Mouse (Mus musculus): ENCODE measurements around the gene Gm20388. TPM values are rescaled to one million over a fixed set of nuclear protein-coding genes. Genes with fewer than 3 reads are reported as not detected.

Gene Gm20388
- total and polyA plus RNA-seq, 2 experiments from 2014 or later = 17.3 TPM; not detected in 1

- H3K9me3 ChIP-seq (replicated peaks; ENCODE audit: control insufficient read depth, low read length) = no peaks in the 10 kb centered on the region
- TF ChIP-seq EP300 (IDR thresholded peaks at IDR 0.05; ENCODE audit: low read depth) (no peak), CTCF (IDR thresholded peaks at IDR 0.05; ENCODE audit: low read depth) (no peak)
- H3K4me2 ChIP-seq (ENCODE audit: low read depth, low read length) = no peak overlapping the region
- H3K9ac ChIP-seq (replicated peaks; ENCODE audit: low read depth, low read length) = no peak overlapping the region
- H3K4me1 ChIP-seq (ENCODE audit: control insufficient read depth, insufficient read depth) = peaks cover 18% of the 10 kb centered on the region; the same call in 1 of the 2 replicates
- no peaks in the 10 kb centered on the region for H3K27me3 ChIP-seq (ENCODE audit: control insufficient read depth, insufficient read depth, low read length)
- 0 out of 2 replicates have a peak overlapping the region, but pooled peaks have one; percentile 32 for H3K27ac ChIP-seq (ENCODE audit: low read depth)
- WGBS = 58% methylated on average over 7 of the region's 7 CpGs
- no peak for DNase-seq (ENCODE audit: low spot score)
- no peak overlapping the region for H3K4me3 ChIP-seq (ENCODE audit: low read depth, low read length)
- H3K36me3 ChIP-seq (replicated peaks; ENCODE audit: control insufficient read depth, insufficient read depth, low read length) = no peaks in the 10 kb centered on the region
- no peak for ATAC-seq (ENCODE audit: insufficient read depth, low read depth)
These were observed 709.8 kb downstream of the Gm20388 start for GRCm38 (mm10) chr8:120620441-120620840.

- ATAC-seq (ENCODE audit: insufficient read depth, low read depth) = no peak
- DNase-seq (ENCODE audit: low spot score) = no peak
- no peak overlapping the region for H3K4me3 ChIP-seq (ENCODE audit: low read depth, low read length)
- no peaks in the 10 kb centered on the region for H3K9me3 ChIP-seq (replicated peaks; ENCODE audit: control insufficient read depth, low read length)
- no peak overlapping the region for H3K4me2 ChIP-seq (ENCODE audit: low read depth, low read length)
- no peak overlapping the region for H3K9ac ChIP-seq (replicated peaks; ENCODE audit: low read depth, low read length)
- no peak for TF ChIP-seq EP300 (IDR thresholded peaks at IDR 0.05; ENCODE audit: low read depth)
- TF ChIP-seq CTCF (IDR thresholded peaks at IDR 0.05; ENCODE audit: low read depth) = no peak
- 67% methylated on average over 14 of the region's 14 CpGs for WGBS
- H3K36me3 ChIP-seq (replicated peaks; ENCODE audit: control insufficient read depth, insufficient read depth, low read length) = no peaks in the 10 kb centered on the region
- no peak overlapping the region for H3K27ac ChIP-seq (ENCODE audit: low read depth)
- no peaks in the 10 kb centered on the region for H3K27me3 ChIP-seq (ENCODE audit: control insufficient read depth, insufficient read depth, low read length)
- H3K4me1 ChIP-seq (ENCODE audit: control insufficient read depth, insufficient read depth) = peaks cover 18% of the 10 kb centered on the region; the same call in 1 of the 2 replicates
These were observed 711.5 kb downstream of the Gm20388 start for GRCm38 (mm10) chr8:120622161-120622560.

GRCm38 (mm10) chr8:120623608-120624007 is 713.0 kb downstream of the Gm20388 start:
- no peaks in the 10 kb centered on the region for H3K27me3 ChIP-seq (ENCODE audit: control insufficient read depth, insufficient read depth, low read length)
- no peak for TF ChIP-seq CTCF (IDR thresholded peaks at IDR 0.05; ENCODE audit: low read depth)
- TF ChIP-seq EP300 (IDR thresholded peaks at IDR 0.05; ENCODE audit: low read depth) = no peak
- no peak overlapping the region for H3K4me3 ChIP-seq (ENCODE audit: low read depth, low read length)
- no peak overlapping the region for H3K4me2 ChIP-seq (ENCODE audit: low read depth, low read length)
- H3K27ac ChIP-seq (ENCODE audit: low read depth) = no peak overlapping the region
- DNase-seq (ENCODE audit: low spot score) (no peak), ATAC-seq (ENCODE audit: insufficient read depth, low read depth) (no peak)
- H3K4me1 ChIP-seq (ENCODE audit: control insufficient read depth, insufficient read depth) = peaks cover 13% of the 10 kb centered on the region; the same call in 1 of the 2 replicates
- WGBS = 39% methylated on average over 2 of the region's 2 CpGs
- H3K36me3 ChIP-seq (replicated peaks; ENCODE audit: control insufficient read depth, insufficient read depth, low read length) = no peaks in the 10 kb centered on the region
- H3K9me3 ChIP-seq (replicated peaks; ENCODE audit: control insufficient read depth, low read length) = no peaks in the 10 kb centered on the region
- no peak overlapping the region for H3K9ac ChIP-seq (replicated peaks; ENCODE audit: low read depth, low read length)

GRCm38 (mm10) chr8:120626461-120626860 is 715.8 kb downstream of the Gm20388 start:
- WGBS = 66% methylated on average over 11 of the region's 11 CpGs
- no peak overlapping the region for H3K27ac ChIP-seq (ENCODE audit: low read depth)
- H3K36me3 ChIP-seq (replicated peaks; ENCODE audit: control insufficient read depth, insufficient read depth, low read length) = no peaks in the 10 kb centered on the region

DNA sequence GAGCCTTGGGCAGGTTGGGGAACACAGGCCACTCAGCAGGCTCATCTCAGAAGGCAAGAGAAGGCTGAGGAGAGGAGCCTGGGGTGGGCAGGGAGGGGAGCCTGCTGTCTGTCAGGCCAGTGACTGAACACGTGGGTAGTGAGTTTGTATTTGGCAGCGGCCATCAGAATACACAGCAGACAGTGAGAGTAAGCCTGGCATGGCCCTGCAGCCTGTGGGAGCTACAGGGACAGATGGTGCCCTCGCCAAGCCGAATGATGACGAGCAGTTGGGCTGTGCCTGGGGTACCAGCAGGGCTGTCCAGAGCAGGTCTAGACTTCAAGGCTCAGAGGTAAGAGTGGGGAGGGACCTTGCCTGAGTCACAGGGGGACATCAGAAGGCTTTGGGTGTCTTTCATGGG is 716.7 kb downstream of the Gm20388 start:
- Histone ChIP-seq H3K36me3 (replicated peaks; ENCODE audit: control insufficient read depth, insufficient read depth, low read length) (no peaks in the 10 kb centered on the region), H3K4me2 (ENCODE audit: low read depth, low read length) (no peak overlapping the region), H3K4me3 (ENCODE audit: low read depth, low read length) (no peak overlapping the region), H3K9me3 (replicated peaks; ENCODE audit: control insufficient read depth, low read length) (no peaks in the 10 kb centered on the region), H3K27ac (ENCODE audit: low read depth) (no peak overlapping the region), H3K27me3 (ENCODE audit: control insufficient read depth, insufficient read depth, low read length) (no peaks in the 10 kb centered on the region), H3K9ac (replicated peaks; ENCODE audit: low read depth, low read length) (no peak overlapping the region), H3K4me1 (ENCODE audit: control insufficient read depth, insufficient read depth) (no peaks in the 10 kb centered on the region; the same call in 1 of the 2 replicates)
- WGBS = 78% methylated on average over 5 of the region's 5 CpGs
- DNase-seq (ENCODE audit: low spot score) (no peak), ATAC-seq (ENCODE audit: insufficient read depth, low read depth) (no peak)
- TF ChIP-seq EP300 (IDR thresholded peaks at IDR 0.05; ENCODE audit: low read depth) = no peak
- no peak for TF ChIP-seq CTCF (IDR thresholded peaks at IDR 0.05; ENCODE audit: low read depth)

More at GRCm38 (mm10) chr8:120626461-120626860, 715.8 kb downstream of the Gm20388 start:
- Histone ChIP-seq H3K27me3 (ENCODE audit: control insufficient read depth, insufficient read depth, low read length) (no peaks in the 10 kb centered on the region), H3K4me1 (ENCODE audit: control insufficient read depth, insufficient read depth) (peaks cover 3% of the 10 kb centered on the region; the same call in 1 of the 2 replicates), H3K9me3 (replicated peaks; ENCODE audit: control insufficient read depth, low read length) (no peaks in the 10 kb centered on the region), H3K4me2 (ENCODE audit: low read depth, low read length) (no peak overlapping the region), H3K9ac (replicated peaks; ENCODE audit: low read depth, low read length) (no peak overlapping the region), H3K4me3 (ENCODE audit: low read depth, low read length) (no peak overlapping the region)
- ATAC-seq (ENCODE audit: insufficient read depth, low read depth) = no peak
- TF ChIP-seq EP300 (IDR thresholded peaks at IDR 0.05; ENCODE audit: low read depth) (no peak), CTCF (IDR thresholded peaks at IDR 0.05; ENCODE audit: low read depth) (no peak)
- DNase-seq (ENCODE audit: low spot score) = no peak

DNA sequence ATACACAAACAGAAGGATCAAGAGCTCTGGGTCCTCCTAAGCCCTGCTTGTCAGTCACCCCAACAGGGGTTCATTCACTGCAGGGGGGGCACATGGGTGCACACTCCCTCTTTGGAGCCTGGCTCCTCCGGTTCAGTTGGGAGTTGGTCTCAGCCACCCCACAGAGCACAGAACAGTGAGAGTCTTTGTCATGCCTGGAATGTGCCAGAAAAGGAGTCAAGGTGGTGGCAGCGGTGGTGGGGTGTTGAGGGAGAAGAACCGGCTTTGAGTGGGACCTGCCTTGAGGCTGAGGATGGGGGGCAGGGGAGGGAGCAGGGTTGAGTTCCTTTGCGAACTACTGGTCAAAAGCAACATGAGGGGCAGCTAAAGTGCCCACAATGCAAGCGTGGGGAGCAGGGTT is 719.4 kb downstream of the Gm20388 start:
- no peak for ATAC-seq (ENCODE audit: insufficient read depth, low read depth)
- TF ChIP-seq CTCF (IDR thresholded peaks at IDR 0.05; ENCODE audit: low read depth) = no peak
- TF ChIP-seq EP300 (IDR thresholded peaks at IDR 0.05; ENCODE audit: low read depth) = no peak
- no peak overlapping the region for H3K27ac ChIP-seq (ENCODE audit: low read depth)

More for the DNA sequence above, 719.4 kb downstream of the Gm20388 start:
- peaks cover 8% of the 10 kb centered on the region; the same call in 1 of the 2 replicates for H3K4me1 ChIP-seq (ENCODE audit: control insufficient read depth, insufficient read depth)
- no peak overlapping the region for H3K4me2 ChIP-seq (ENCODE audit: low read depth, low read length)
- WGBS = 57% methylated on average over 5 of the region's 5 CpGs
- no peak overlapping the region for H3K9ac ChIP-seq (replicated peaks; ENCODE audit: low read depth, low read length)
- no peak for DNase-seq (ENCODE audit: low spot score)
- H3K36me3 ChIP-seq (replicated peaks; ENCODE audit: control insufficient read depth, insufficient read depth, low read length) = no peaks in the 10 kb centered on the region
- H3K27me3 ChIP-seq (ENCODE audit: control insufficient read depth, insufficient read depth, low read length) = no peaks in the 10 kb centered on the region
- H3K4me3 ChIP-seq (ENCODE audit: low read depth, low read length) = no peak overlapping the region
- H3K9me3 ChIP-seq (replicated peaks; ENCODE audit: control insufficient read depth, low read length) = no peaks in the 10 kb centered on the region
